Mouse (Mus musculus) cortical plate, adult 2 months (tissue): Measurements from ENCODE around the gene Irf4.

Experiments used
- CTCF ChIP-seq: fragments of 200-500 bp; IDR thresholded peaks from 2 replicates; pipeline ENCODE4 v1.5.1; 2011; ENCODE audit warnings: mild to moderate bottlenecking, control low read depth, low read length; ENCODE audit not compliant: insufficient read depth; ENCODE audit errors: extremely low read depth
- POLR2A ChIP-seq: fragments of 200-500 bp; IDR thresholded peaks from 2 replicates; pipeline ENCODE4 v1.6.1; 2011; ENCODE audit warnings: mild to moderate bottlenecking, low read length, control low read depth; ENCODE audit not compliant: insufficient read depth; ENCODE audit errors: extremely low read depth

DNA sequence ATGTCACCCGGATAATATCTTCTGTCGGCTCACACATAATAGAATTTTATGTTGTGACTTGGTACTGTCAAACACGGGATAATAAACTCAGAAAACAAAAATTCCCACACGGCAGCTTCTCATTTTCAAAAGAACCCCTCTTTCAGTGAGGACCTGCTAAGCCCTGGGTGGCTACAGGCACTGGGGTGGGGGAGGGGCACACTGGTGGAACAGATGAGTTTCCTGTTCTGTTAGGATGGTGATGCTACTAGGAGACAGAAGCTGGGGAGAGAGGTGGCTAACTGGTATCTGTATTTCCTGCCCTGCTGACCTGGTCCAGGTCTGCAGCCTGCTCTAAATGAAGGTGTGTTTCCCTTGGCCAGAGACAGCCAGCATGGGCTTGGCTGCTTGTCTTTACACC is 52.9 kb downstream of the Irf4 start:
- TF ChIP-seq CTCF = no peak
- no peak for TF ChIP-seq POLR2A
